Mouse (Mus musculus) megakaryocyte, adult 5-6 weeks (primary cell): ENCODE measurements around the gene Bckdhb. TPM values are rescaled to one million over a fixed set of nuclear protein-coding genes. Genes with fewer than 3 reads are reported as not detected.
"Not testable (repeated sequence)": the region's sequence is repeated elsewhere in the genome, so short reads cannot be mapped to it uniquely, and the experiment has no call there.

Experiments used
- ATAC-seq: 2 replicates; pipeline ENCODE4 v1.8.0; 2016; ENCODE audit warnings: mild to moderate bottlenecking, inconsistent platforms; ENCODE audit not compliant: poor library complexity, severe bottlenecking
- total RNA-seq, 2 experiments: library from RNA; stranded (forward) in 1 of 2; stranded (reverse) in 1 of 2; fragments of 153-499, 151-499 nt in 1 of 2; fragments of 221-1000, 200-1000 nt in 1 of 2; gene quantifications; 2 replicates each; pipeline versions ENCODE4 v1.2.3 to v1.2.4; 2015 to 2017

Gene Bckdhb
- total RNA-seq, 2 experiments from 2014 or later, result 4.8 to 8.8 TPM

DNA sequence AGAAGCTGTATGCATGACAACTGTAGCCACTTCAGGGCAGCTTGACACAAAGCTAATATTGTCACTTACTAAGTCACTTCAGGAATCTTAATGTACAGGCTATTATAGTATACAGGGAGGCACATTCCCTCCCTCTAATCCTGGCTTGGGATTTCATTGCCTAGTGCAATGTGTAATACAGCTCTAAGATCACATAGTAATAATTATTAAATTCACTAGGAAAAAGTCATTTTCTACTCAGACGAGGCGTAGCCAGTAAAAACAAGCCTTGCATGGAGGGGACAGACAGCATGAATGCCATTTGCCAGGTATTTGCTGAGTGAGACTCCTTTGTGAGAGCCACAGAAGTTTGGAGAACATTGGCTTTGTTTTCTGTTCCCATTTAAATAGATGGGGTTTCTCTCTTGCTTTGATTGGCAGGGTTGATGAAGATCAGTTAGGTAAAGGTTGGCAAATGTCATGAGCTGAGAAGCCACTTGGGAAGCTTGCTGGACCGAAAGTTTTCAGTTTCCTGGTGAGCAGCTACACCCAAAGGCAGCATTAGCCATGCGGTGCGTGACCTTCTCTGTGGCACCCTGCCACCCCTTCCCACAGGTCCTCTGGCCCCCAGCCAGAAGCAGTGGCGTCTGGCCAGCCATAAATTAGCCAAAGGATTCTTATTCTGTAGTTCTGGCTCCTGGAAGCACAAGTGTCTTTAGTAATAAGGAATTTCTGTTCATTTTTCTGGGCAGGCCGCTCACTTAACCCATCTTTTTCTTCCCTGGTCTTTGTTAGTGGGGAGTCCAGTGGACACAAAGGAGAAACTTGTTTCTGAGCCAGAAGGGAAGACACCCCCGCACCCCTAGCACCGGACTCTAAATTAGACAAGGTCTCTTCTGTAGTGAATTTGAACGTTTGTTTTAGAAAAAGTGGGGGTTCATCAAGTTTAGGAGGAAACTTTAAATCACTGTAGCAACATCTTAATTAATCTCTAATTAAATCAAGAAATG is 37.4 kb downstream of the Bckdhb start:
- ATAC-seq, result no peak

DNA sequence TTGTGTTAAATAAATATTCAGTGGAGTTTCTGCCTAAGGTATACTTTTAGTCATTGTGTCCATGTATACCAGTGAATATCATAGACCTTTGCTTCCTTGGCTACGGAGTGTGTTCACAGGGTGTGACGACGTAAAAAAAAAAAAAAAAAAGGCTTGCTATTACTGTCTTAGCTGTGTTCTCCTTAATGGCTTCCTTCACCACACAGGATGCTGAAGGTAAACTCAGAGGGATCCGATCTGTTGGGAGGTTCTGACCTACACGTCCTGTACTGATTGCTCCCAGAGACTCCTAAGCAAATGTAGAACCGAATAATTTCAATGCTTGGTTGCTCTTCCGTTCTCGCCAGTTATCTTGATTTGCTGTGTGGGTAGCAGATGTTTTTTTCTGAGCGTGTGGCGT is 38.4 kb downstream of the Bckdhb start:
- no peak for ATAC-seq

- no peak for ATAC-seq
Measured at GRCm38 (mm10) chr9:83964376-83964775, 39.4 kb downstream of the Bckdhb start.

- no peak for ATAC-seq
Measured at GRCm38 (mm10) chr9:83967439-83968050, 42.6 kb downstream of the Bckdhb start.

DNA sequence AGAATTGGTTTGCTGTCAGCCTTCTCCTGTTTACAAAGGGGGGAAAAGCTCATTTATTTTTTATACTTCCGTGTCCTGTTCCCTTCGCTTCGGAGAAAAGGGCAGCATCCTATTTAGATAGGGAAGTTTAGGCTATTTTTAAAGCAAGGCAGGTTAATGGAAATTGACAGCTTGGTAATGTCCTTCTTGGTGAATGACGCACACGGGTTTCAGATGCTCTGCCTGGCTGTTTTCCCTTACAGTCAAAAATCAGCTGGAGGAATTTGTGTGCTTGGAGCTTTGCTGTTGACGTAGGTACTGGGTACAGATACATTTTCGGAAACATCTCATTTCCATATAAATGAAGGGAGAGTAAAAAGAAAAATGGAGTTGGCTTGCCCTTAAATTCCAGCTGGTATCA is 44.4 kb downstream of the Bckdhb start:
- ATAC-seq, result no peak

DNA sequence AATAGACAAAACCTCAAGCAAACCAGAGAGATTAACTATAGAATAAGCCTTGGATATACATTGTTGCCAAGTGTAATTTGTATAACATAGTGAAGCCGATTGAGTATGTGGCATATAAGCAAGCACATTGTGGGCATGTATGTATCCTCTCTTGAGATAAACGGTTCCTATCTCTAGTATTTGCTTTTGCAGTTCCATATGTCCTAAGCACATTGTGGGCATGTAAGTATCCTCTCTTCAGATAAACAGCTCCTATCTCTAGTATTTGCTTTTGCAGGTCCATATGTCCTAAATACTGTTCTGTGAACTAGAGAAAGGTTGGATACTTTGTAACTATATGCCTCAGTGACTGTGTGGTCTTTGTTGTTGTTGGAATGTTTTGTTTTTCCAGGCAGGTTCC is 48.5 kb downstream of the Bckdhb start:
- no peak for ATAC-seq

DNA sequence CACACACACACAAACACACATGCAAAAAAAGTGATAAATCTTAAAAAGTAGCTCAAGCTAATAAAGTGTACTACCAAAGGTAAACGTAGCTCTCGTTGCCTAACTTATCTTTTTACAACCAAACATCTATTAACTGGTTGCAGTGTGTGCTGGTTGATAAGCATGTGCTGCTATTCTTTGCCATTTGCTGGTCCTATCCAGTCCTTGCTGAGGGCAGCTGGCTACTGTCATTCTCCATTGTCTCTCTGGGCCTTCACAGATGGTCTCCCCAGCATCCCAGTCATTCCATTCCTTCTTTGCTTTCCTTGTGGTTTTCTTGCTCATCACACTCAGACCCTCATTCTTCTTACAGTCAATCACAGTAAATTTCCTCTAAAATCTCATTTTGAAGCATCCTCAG is 50.9 kb downstream of the Bckdhb start:
- ATAC-seq, result no peak

DNA sequence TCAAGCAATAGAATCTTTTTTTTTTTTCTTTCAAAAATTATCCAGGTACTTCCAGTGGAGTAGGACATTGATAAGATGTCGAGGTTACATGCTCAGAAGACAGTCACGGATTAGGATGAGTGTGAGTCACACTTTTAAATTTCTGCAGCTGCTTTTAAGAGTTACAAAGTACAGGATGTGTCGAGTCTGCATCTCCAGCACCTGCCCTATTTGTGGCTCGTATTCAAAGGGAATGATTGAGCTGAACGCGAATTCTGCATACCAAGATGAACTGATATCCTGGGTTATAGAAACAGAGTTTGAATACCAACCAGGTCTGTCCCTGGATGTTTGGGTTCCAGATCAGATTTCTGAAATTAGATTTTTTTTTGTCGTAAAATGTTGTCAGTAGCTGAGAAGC is 56.3 kb downstream of the Bckdhb start:
- ATAC-seq, result no peak

DNA sequence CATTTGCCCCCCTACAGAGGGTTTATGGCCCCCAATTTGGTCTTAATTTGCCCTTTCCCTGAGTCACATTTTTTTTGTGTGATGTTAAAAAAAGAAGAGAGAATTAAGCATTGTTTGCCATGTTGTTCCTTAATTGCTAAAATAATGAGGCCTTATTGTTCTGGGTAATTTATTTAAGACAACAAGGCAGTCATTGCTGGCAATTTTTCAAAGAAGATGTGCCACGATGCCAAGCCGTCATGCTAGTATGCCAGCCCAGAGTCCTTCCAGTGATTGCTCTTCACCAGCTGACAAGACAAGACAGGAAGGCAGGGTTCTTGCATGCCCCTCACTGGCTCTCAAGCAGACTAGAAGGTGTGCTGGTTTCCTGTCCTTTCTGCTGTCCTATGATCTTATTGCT is 84.0 kb downstream of the Bckdhb start:
- no peak for ATAC-seq

DNA sequence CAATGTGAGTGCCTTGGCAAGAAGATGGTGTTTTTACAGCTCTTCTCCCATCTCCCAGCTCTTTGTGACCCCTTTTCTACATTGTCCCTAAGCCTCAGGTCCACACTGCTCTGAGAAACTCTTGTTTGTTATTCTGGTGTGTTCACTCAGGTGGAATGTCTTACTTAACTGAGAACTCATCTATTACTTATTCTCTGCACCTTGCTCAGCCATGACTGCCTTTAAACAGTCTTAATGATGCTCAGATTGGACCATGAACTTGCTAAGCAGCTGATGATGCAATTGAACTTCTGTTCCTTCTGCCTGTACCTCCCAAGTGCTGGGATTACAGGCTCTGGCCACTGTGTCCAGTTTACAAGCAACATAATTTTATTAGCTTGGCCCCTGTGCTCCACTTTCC is 86.2 kb downstream of the Bckdhb start:
- ATAC-seq, result no peak

DNA sequence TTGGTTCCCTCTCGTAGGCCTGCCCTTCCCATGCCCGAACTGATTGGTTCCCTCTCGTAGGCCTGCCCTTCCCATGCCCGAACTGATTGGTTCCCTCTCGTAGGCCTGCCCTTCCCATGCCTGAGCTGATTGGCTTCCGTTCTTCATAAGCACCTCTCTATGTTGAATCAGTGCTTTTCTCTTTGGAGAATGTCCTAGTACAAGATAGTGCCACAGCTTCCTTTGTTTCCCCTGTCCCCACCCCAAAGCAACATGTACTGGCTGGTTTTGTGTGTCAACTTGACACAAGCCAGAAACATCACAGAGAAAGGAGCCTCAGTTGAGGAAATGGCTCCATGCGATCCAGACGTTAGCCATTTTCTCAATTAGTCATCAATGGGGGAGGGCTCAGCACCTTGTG is 93.2 kb downstream of the Bckdhb start:
- not testable (repeated sequence) for ATAC-seq

DNA sequence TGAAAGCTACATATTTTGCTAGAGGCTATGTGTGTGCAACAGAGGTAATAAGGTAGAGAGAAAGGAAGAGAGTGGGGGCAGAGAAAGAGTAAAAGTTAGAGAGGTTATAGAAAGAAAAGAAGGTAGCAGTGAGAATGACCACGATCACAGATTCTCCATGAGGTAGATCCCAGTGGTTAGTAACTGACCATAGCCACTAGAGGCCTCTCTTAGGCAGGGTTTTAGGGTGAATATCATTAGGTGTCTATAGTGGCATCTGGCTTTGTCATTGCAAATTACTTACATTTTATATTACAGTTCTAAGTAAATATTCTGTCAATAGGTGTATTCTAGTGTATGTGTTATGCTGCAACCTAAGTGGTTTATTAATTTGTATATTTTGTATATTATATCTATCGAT is 94.7 kb downstream of the Bckdhb start:
- peak; percentile 73 for ATAC-seq

GRCm38 (mm10) chr9:84021189-84021588 is 96.2 kb downstream of the Bckdhb start:
- no peak for ATAC-seq

DNA sequence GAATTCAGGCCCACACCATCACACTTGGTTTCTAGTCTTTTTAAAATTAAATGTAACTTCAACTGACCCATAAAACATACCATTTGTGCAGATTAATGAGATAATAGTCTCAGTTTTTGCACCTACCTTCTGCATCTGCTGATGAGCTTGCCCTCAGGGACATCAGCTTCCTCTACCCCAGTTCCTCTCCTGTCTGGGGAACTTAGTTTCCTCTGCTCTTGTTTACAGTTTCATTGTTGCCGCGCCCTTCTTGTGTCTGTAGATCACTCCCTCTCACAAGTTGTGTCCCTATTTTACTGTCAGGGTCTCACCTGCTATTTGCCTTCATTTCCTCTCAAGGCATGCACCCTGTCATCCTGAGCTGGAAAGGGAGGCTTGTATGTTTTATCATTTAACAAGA is 103.2 kb downstream of the Bckdhb start:
- peak; percentile 82 for ATAC-seq

DNA sequence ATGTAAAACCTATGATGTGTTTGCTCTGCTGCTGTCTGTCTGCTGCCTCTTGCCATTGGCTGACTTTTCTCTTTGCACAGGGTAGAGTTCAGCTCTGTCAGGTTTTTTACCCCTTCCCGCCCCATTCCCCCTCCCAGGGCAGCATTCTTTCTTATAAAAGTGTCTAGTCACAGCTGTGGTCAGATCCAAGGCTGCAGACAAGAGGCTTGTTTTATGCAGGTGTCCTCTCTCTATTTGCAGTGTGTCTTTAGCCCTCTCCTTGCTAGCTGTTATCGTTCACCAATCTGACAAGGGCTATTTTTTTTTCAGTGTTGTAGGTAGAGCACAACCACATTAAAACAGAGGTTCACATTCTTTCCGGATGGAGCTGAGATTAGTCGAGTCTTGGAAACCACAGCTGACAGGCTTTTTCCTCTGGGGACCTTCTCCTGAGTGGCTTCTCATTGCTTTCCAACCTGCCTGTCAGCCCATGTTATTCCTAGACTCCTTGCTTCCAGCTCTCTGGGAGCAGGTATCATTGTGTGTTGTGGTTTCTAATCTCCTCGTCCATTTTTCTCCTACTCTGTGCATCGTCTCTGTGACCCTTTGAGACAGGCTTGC is 105.8 kb downstream of the Bckdhb start:
- no peak for ATAC-seq

DNA sequence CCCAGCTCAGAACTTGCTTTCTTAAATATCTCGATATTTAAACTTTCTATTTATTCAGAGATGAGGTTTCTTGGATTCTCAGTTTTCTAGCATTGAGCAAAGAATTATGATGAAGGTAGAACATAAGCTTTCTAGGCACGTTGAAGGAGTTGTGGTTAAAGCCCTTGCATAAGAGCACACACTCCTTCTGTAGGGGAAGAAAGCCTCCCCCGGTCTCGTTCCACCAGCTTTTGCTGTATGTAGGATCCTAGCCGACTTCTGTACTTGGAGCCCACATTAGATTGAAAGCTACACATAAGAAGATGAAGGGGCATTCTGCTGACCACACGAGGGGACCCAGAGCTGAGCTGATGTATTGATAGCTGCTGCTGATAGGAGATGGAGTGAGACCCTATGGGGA is 106.5 kb downstream of the Bckdhb start:
- ATAC-seq, result no peak

- ATAC-seq, result no peak
Measured at GRCm38 (mm10) chr9:84032669-84033341, 107.9 kb downstream of the Bckdhb start.

DNA sequence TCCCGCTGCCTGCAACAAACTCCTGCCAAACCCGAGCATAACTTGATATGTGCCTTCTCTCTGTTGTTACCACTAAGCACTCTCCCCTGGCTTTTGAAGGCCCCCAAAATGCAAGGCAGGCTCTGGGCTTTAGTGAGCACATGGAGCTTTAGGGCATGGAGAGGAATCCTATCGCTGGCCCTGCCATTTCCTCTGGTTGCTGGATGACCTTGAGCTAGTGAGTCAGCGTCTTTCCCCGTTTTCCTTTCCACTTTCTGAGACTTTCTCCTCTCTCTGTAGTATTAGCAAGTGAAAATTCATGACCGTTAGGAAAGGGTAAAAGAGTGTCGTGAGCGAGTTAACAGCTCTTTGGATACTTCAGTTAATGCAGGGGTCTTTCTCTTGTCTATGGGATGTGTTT is 111.1 kb downstream of the Bckdhb start:
- no peak for ATAC-seq

GRCm38 (mm10) chr9:84037224-84037623 is 112.3 kb downstream of the Bckdhb start:
- ATAC-seq, result no peak

GRCm38 (mm10) chr9:84038946-84039345 is 114.0 kb downstream of the Bckdhb start:
- peak; percentile 52; the same call in 1 of the 2 replicates for ATAC-seq

GRCm38 (mm10) chr9:84040376-84040775 is 115.4 kb downstream of the Bckdhb start:
- no peak for ATAC-seq
